Mouse (Mus musculus): Measurements from ENCODE around the gene Jarid2.

The Jarid2 gene

GRCm38 (mm10) chr13:44957049-44957448 lies 227.8 kb downstream of the Jarid2 start:
- no peak for DNase-seq (ENCODE audit: low read depth, low spot score)

- no peak for DNase-seq (ENCODE audit: low read depth, low spot score)
Observed at GRCm38 (mm10) chr13:44960542-44961291, 231.4 kb downstream of the Jarid2 start.

Data from CD4-positive helper T cell, adult 2 months (primary cell).